Mouse (Mus musculus): ENCODE results near the gene Jph2. TPM values are rescaled to one million over a fixed set of nuclear protein-coding genes. Genes with fewer than 3 reads are reported as not detected.

Gene Jph2
- polyA plus RNA-seq, 1 experiment = not detected

DNA sequence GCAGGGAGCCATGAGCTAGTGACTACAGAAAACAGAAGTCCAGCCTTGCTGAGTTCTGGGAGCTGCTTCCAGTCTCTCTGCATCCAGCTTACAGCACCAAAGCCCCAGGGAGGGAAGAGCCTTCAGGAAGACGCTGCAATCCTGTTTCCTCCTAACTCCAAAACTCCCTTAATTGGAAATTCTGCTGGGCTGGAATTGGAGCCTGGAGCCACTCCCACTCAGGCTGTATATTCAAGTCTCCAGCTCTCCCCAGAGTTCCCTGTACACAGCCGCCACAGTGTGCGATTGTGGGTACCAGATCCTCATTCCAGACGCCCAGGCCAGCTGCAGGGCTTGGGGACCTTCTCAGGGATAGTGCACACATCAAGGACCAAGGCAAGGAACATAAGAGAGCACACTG, 27.6 kb downstream of the Jph2 start:
- H3K4me1 ChIP-seq (ENCODE audit: control insufficient read depth, insufficient read depth, low read length) = no peaks in the 10 kb centered on the region
- H3K27ac ChIP-seq (ENCODE audit: insufficient read depth, low read depth, low read length) = no peak overlapping the region
- no peak for TF ChIP-seq CTCF (IDR thresholded peaks at IDR 0.05; ENCODE audit: low read depth, low read length)
- no peak for TF ChIP-seq POLR2A (IDR thresholded peaks at IDR 0.05; ENCODE audit: borderline replicate concordance, low read depth, low read length)
- H3K4me3 ChIP-seq (ENCODE audit: insufficient read depth, low read length) = no peak overlapping the region

DNA sequence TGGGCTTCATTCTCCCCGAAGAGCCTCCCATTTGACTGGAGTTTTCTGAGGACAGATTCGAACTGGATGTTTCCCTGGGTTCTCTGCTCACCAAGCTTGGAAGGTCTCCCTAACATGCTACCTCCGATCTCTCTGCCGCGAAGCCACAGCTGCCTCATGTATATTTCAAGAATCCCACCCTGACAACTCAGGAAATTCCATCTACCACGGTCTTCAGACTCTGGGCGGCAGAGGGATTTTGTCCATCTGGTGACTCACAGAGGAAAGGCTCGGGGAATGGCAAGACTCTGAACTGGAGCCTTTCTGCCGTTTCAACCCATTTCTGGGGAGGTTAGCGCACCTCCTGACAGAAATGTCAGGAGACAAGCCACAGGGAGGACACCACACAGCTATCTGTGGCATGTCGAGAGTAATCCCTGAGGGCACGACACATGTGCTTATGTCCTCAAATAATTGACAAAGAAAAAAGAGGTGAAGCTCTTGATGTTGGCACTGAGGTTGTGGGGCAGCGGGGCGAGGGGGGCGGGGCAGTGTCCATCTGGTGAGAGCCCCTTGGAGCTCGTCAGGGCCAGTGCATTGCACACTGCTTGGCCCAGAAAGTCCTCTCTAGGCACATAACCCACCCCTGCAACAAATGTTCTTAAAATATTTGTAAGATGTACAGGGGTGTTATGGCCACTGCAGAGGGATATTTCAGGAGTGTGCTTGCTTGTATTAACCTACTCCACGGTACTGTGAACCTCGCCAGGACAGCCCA, 32.8 kb downstream of the Jph2 start:
- Histone ChIP-seq H3K27ac (ENCODE audit: insufficient read depth, low read depth, low read length) (no peak overlapping the region), H3K4me1 (ENCODE audit: control insufficient read depth, insufficient read depth, low read length) (no peaks in the 10 kb centered on the region), H3K4me3 (ENCODE audit: insufficient read depth, low read length) (no peak overlapping the region)
- no peak for TF ChIP-seq POLR2A (IDR thresholded peaks at IDR 0.05; ENCODE audit: borderline replicate concordance, low read depth, low read length)
- no peak for TF ChIP-seq CTCF (IDR thresholded peaks at IDR 0.05; ENCODE audit: low read depth, low read length)

DNA sequence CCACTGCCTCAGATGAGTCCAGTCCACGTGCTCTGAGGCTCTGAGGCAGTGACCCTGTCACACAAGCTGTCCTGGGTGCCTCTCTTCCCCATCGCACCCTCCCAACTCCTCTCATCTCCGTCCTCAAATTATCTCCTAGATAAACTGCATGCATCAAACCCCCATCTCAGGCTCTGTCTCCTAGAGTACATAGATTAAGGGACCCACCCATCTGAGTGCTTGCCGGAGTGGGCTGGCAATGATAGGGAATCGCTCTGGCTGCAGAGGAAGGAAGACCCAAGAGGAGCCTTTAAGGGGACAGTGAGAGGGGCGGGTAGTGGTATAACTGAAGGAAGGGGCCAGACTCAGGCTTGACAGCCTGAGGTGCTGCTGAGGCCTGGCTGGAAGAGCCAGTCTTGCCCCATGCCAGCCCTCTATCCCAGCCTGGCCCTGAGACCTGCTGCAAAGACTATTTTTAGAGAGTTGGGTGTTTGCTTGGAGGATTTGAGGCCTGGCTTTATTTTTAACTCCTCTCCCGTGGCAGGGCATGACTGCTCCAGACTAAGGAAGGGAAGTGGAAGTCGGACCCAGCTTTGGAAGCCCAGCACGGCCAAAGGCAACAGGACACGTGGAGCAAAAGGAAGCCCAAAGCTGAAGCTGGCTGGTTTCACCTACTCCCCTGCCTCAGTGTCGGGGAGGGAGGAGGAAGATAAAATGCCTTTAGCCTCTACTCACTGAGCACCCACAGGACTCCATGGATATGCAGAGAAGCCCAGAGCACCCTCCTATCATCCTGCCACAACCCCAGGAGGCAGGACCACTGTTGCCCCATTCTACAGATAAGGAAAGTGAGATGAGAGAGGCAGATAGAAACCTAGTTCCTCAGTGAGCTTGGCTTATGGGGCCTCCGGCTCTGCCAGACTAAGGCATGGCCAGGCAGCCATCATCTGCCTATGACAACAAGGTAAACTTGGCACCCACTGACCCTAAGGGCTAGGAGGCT, 34.6 kb downstream of the Jph2 start:
- Histone ChIP-seq H3K27ac (ENCODE audit: insufficient read depth, low read depth, low read length) (no peak overlapping the region), H3K4me3 (ENCODE audit: insufficient read depth, low read length) (no peak overlapping the region), H3K4me1 (ENCODE audit: control insufficient read depth, insufficient read depth, low read length) (no peaks in the 10 kb centered on the region; the same call in 1 of the 2 replicates)
- TF ChIP-seq CTCF (IDR thresholded peaks at IDR 0.05; ENCODE audit: low read depth, low read length) (no peak), POLR2A (IDR thresholded peaks at IDR 0.05; ENCODE audit: borderline replicate concordance, low read depth, low read length) (no peak)

DNA sequence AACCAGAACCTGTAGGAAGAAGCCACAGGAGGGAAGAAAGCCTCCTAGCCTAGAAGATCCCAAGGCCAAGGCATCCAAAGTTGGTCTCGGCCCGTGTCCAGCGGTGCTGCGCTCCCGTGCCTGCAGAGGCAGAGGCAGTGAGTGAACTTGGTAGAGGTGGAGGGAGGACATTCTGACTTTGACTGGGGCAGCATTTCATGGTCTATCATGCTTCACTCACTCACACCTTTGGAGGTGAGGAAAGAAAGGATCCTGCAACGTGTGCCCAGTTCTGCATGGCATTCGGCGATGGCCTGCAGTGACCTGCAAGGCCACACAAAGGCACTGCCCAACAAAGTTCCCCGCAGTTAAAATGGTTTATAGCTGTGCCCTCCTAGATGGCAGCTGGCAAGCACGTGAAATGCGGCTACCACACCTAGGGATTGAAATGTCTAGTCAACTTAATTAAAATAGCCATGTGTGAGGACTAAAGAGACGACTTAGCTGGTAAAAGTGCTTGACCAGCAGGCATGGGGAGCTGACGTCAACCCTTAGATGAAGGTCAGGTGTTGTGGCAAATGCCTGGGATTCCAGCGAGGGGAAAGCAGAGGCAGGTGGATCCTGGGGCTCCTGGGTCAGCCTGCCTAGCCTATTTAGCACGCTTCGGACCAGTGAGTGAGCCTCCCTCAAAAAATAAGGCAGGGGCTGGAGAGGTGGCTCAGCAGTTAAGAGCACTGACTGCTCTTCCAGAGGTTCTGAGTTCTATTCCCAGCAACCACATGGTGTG, 36.8 kb downstream of the Jph2 start:
- Histone ChIP-seq H3K4me3 (ENCODE audit: insufficient read depth, low read length) (no peak overlapping the region), H3K4me1 (ENCODE audit: control insufficient read depth, insufficient read depth, low read length) (no peaks in the 10 kb centered on the region; the same call in 1 of the 2 replicates), H3K27ac (ENCODE audit: insufficient read depth, low read depth, low read length) (no peak overlapping the region)
- TF ChIP-seq CTCF (IDR thresholded peaks at IDR 0.05; ENCODE audit: low read depth, low read length) (no peak), POLR2A (IDR thresholded peaks at IDR 0.05; ENCODE audit: borderline replicate concordance, low read depth, low read length) (no peak)

DNA sequence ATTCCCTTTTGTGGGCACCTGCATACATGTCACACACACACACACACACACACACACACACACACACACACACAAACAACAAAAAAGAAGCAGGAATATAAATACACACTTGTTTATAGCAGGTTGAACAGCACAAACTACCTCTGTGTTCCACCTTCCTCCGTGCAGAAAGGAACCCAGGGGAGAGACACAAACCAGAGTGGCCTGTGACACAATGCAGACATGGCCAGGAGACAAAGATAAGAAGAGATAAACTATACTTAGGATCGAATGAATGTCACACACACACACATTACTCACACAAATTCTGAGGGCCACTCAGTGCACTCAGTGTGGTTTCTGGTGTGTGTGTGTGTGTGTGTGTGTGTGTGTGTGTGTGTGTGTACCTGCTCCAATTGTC, 38.5 kb downstream of the Jph2 start:
- Histone ChIP-seq H3K4me3 (ENCODE audit: insufficient read depth, low read length) (no peak overlapping the region), H3K27ac (ENCODE audit: insufficient read depth, low read depth, low read length) (no peak overlapping the region), H3K4me1 (ENCODE audit: control insufficient read depth, insufficient read depth, low read length) (no peaks in the 10 kb centered on the region; the same call in 1 of the 2 replicates)
- TF ChIP-seq POLR2A (IDR thresholded peaks at IDR 0.05; ENCODE audit: borderline replicate concordance, low read depth, low read length) = no peak
- no peak for TF ChIP-seq CTCF (IDR thresholded peaks at IDR 0.05; ENCODE audit: low read depth, low read length)

DNA sequence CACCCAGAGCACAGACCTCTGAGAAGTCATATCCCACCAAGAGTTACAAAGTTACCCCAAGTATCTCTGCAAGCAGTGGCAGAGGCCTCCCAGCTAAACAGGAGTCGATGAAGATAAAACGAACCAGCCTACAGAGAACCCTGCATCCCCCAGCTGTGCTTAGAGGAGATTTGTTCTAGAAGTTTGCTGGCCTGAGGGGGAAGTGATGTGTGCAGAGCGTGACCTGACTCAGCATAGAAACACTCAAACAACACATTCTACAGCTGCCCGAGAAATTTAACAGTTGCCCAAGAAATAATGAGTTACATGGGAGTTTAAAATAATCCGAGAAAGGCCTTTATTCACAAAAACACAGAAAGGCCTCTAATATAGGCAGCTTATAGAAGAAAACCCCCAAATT, 39.1 kb downstream of the Jph2 start:
- Histone ChIP-seq H3K27ac (ENCODE audit: insufficient read depth, low read depth, low read length) (no peak overlapping the region), H3K4me3 (ENCODE audit: insufficient read depth, low read length) (no peak overlapping the region), H3K4me1 (ENCODE audit: control insufficient read depth, insufficient read depth, low read length) (no peaks in the 10 kb centered on the region; the same call in 1 of the 2 replicates)
- TF ChIP-seq POLR2A (IDR thresholded peaks at IDR 0.05; ENCODE audit: borderline replicate concordance, low read depth, low read length) = no peak
- no peak for TF ChIP-seq CTCF (IDR thresholded peaks at IDR 0.05; ENCODE audit: low read depth, low read length)

DNA sequence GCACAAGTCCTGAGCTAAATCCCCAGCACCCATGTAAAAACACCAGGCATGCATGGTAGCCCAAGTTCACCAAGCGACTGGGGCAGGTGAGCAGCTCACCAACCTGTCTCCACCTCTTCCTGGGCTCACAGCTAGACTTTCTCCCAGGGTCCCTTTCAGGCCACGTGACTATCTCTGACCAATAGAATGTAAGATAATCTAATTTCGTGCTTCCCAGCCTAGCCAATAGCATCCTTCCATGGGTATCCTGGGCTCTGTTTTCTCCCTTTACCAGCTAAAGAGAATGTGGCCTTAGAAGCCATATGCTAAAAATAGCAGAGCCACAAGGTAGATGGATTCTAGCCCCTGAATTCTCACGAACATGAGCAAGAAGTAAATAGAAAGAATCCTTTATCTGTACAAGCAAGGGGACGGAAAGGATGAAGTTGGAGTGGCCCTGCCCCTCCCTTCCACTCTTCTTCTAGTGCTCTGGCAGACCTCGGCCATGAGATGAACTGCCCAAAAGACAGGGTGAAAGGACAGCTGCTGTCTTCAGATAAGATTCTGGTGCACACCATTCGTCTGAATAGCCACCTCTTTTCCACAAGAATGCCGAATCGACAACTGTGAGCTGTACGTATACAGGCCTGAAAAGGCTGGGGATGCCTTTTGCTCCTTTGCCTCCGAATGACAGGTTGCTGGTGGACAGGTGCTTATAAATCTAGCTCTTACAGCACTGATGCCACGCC, 41.5 kb downstream of the Jph2 start:
- TF ChIP-seq CTCF (IDR thresholded peaks at IDR 0.05; ENCODE audit: low read depth, low read length) (no peak), POLR2A (IDR thresholded peaks at IDR 0.05; ENCODE audit: borderline replicate concordance, low read depth, low read length) (no peak)
- no peak overlapping the region for H3K4me3 ChIP-seq (ENCODE audit: insufficient read depth, low read length)
- H3K4me1 ChIP-seq (ENCODE audit: control insufficient read depth, insufficient read depth, low read length) = no peaks in the 10 kb centered on the region; the same call in 1 of the 2 replicates
- no peak overlapping the region for H3K27ac ChIP-seq (ENCODE audit: insufficient read depth, low read depth, low read length)

DNA sequence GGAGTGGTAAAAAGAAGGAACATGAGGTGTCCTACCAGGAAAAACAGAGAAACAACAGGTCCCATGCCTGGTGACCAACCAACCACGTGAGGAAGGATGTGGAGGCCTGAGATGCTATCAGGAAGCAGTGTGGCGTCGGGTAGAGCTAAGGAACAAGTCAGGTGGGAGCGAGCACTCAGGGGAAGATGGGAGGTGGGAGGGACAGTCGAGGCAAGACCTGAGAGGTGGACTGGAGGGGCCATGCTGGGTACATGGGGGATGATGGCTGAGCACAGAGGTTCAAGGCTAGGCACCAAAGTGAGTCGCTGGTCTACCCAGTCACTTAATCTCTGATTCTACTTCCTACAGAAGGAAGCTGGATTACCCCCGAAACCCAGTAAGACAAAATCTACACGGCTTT, 42.1 kb downstream of the Jph2 start:
- TF ChIP-seq CTCF (IDR thresholded peaks at IDR 0.05; ENCODE audit: low read depth, low read length) (no peak), POLR2A (IDR thresholded peaks at IDR 0.05; ENCODE audit: borderline replicate concordance, low read depth, low read length) (no peak)
- no peaks in the 10 kb centered on the region; the same call in 1 of the 2 replicates for H3K4me1 ChIP-seq (ENCODE audit: control insufficient read depth, insufficient read depth, low read length)
- H3K27ac ChIP-seq (ENCODE audit: insufficient read depth, low read depth, low read length) = no peak overlapping the region
- H3K4me3 ChIP-seq (ENCODE audit: insufficient read depth, low read length) = no peak overlapping the region

DNA sequence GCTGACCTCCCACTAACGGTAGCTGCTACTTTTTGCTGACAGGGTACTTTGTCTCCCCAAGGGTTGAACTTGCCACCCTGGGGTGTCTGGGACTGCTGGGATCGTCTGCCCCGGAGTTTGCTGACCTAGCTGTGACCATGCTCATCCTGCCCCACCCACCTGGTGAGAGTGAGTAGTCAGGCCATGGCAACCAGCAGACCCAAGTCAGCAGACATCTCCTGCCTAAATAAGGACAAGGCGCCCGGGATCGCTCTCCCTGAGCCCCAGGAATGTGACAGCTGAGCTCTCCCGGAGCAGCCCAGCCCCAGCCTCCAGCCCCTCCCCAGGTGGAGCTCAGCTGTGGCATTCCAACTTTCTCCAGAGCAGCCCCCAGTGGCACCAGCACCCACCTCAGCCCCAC, 44.1 kb downstream of the Jph2 start:
- no peak for TF ChIP-seq POLR2A (IDR thresholded peaks at IDR 0.05; ENCODE audit: borderline replicate concordance, low read depth, low read length)
- no peak for TF ChIP-seq CTCF (IDR thresholded peaks at IDR 0.05; ENCODE audit: low read depth, low read length)
- Histone ChIP-seq H3K4me1 (ENCODE audit: control insufficient read depth, insufficient read depth, low read length) (no peaks in the 10 kb centered on the region; the same call in 1 of the 2 replicates), H3K27ac (ENCODE audit: insufficient read depth, low read depth, low read length) (no peak overlapping the region), H3K4me3 (ENCODE audit: insufficient read depth, low read length) (no peak overlapping the region)
